Mouse (Mus musculus) small intestine, adult 2 months (tissue): ENCODE measurements around the gene Snd1.

Experiments used
- CTCF ChIP-seq: fragments of 200-500 bp; IDR thresholded peaks from 2 replicates; pipeline ENCODE4 v1.5.1; 2012; ENCODE audit warnings: low read depth, mild to moderate bottlenecking, control low read depth, inconsistent platforms, low read length, moderate library complexity, mixed read lengths; ENCODE audit not compliant: insufficient replicate concordance, insufficient read length; ENCODE audit errors: extremely low read depth
- POLR2A ChIP-seq: fragments of 200-500 bp; IDR thresholded peaks from 2 replicates; pipeline ENCODE4 v1.6.1; 2012; ENCODE audit warnings: low read depth, mild to moderate bottlenecking, control low read depth, inconsistent platforms, low read length, moderate library complexity

DNA sequence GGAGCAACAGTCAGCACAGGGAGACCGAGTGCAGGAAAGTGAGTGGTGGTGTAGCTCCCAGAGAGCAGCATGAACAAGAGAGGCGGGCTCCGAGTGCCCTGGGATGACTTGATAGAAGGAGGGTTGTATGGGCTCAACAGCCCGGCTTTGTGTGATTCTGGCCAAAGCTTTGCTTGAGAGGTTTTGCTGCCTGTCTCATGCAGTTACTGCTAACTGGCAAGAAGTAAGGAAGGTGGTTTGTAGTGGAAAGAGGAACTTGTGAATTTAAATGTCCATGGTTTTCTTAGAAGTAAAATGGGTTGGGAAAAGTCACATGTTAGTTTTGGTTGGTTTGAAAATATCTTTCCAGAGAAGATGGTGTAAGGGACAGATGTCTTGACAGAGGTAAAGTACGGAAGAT, 15.7 kb downstream of the Snd1 start:
- no peak for TF ChIP-seq CTCF
- no peak for TF ChIP-seq POLR2A
